8 mouse cellular contexts compared by ENCODE assay signal in genomic region chr10:81176466-81177271, GRCm38 (mm10). TPM values are rescaled to one million over a fixed set of nuclear protein-coding genes. Genes with fewer than 3 reads are reported as not detected.
DNase-seq lines count a peak whose midpoint lies in the region; ATAC-seq lines count a peak whose summit lies in the region.

TSS of gene Eef2 (plus strand) at chr10:81176631.

- ATAC-seq in intestine, embryonic 14.5 days (replicated peaks; ENCODE audit: low FRiP score, low TSS enrichment, low read depth), result peak; percentile 71
- peak; percentile 49 for ATAC-seq in megakaryocyte progenitor cell, adult 5-6 weeks (replicated peaks; ENCODE audit: poor library complexity)

- WGBS in intestine, embryonic 14.5 days, result under 1% methylated on average over 77 of the region's 77 CpGs

- peak within 1 kb of the TSS; percentile 91 for H3K27ac ChIP-seq in intestine, embryonic 14.5 days (ENCODE audit: low read depth)

- H3K36me3 ChIP-seq in intestine, embryonic 14.5 days (ENCODE audit: control insufficient read depth, insufficient read depth, low read length), result peaks cover 44% of the 10 kb centered on the region

- H3K4me2 ChIP-seq in intestine, embryonic 14.5 days (ENCODE audit: low read length), result peak within 1 kb of the TSS; percentile 98

- peak within 1 kb of the TSS; percentile 100 for H3K9ac ChIP-seq in intestine, embryonic 14.5 days (ENCODE audit: low read length)

- H3K27me3 ChIP-seq in intestine, embryonic 14.5 days (replicated peaks; ENCODE audit: control insufficient read depth, insufficient read depth, low read length), result no peaks in the 10 kb centered on the region

- peak within 1 kb of the TSS; percentile 100 for H3K4me3 ChIP-seq in intestine, embryonic 14.5 days (ENCODE audit: low read depth, low read length)

- H3K4me1 ChIP-seq in intestine, embryonic 14.5 days (replicated peaks; ENCODE audit: control insufficient read depth, insufficient read depth, low read length), result peaks cover 34% of the 10 kb centered on the region

- no peaks in the 10 kb centered on the region for H3K9me3 ChIP-seq in intestine, embryonic 14.5 days (ENCODE audit: control insufficient read depth, low read length)

- intact Hi-C loops in left cerebral cortex, postnatal 10 days (cut with DNase I), result no loop called here

- DNase-seq in adrenal gland, adult 18-20 months (ENCODE audit: low spot score in 2 of 2), result peak; percentile 100
- DNase-seq in embryo, embryonic 10.5 days (ENCODE audit: low spot score), result peak; percentile 98
- DNase-seq in gastrocnemius, postnatal 25 days, result peak; percentile 97
- peak; percentile 99 for DNase-seq in intestine, embryonic 14.5 days (ENCODE audit: low spot score)
- peak; percentile 98 to 100 for DNase-seq in left cerebral cortex, postnatal 10 days (ENCODE audit: extremely low spot score in 1 of 2, low spot score in 2 of 2)
- DNase-seq in right cerebral cortex, postnatal 10 days (ENCODE audit: low spot score in 2 of 2), result peak; percentile 99 to 100
- DNase-seq in urinary bladder, postnatal 14 days (ENCODE audit: low spot score), result peak; percentile 99

RNA-seq across cellular contexts. Expression of gene Eef2, which starts in this region (rescaled TPM):
- 1,000 to 10,000 TPM; 1,443 to 1,598 TPM for total RNA-seq in adrenal gland, adult 18-20 months (2021)
- total RNA-seq in gastrocnemius, postnatal 25 days (2021), result 100 to 1,000 TPM; 838 to 862 TPM
- polyA plus RNA-seq in intestine, embryonic 14.5 days (2014; fragmentation: Nextera tagmentation; extraction: Ambion mirVana), result 484 and 490 TPM in 2 replicates
- 1,000 to 10,000 TPM; 1,077 to 1,083 TPM for total RNA-seq in left cerebral cortex, postnatal 10 days (2021)
- 526 and 599 TPM in 2 replicates for total RNA-seq in megakaryocyte progenitor cell, adult 5-6 weeks (2015)
- total RNA-seq in megakaryocyte progenitor cell, adult 5-6 weeks (2017), result 1,508 and 1,553 TPM in 2 replicates

Comparison
In these comparisons a context has a peak if more than half of its experiments do, and no peak if none do; other contexts are left out.
1. Peak in every context shown above with its lines: DNase-seq, ATAC-seq, H3K4me3 ChIP-seq and H3K27ac ChIP-seq.